Mouse (Mus musculus) stomach, embryonic 15.5 days (tissue): Measurements from ENCODE around the gene Slc35d2. TPM values are rescaled to one million over a fixed set of nuclear protein-coding genes. Genes with fewer than 3 reads are reported as not detected.

Source experiments
- ATAC-seq: fragments of 200-750 bp; cut with Nextera tagmentation; 2 replicates; pipeline ENCODE4 v1.8.0; 2017; ENCODE audit warnings: low read depth, moderate number of reproducible peaks, moderate TSS enrichment; ENCODE audit not compliant: insufficient read depth, low FRiP score
- H3K27ac ChIP-seq: fragments of 300-500 bp; sonication (generic); 2 replicates; pipeline ENCODE4 v1.5.1; 2015; ENCODE audit warnings: mild to moderate bottlenecking, inconsistent platforms
- H3K27me3 ChIP-seq: fragments of 300-500 bp; sonication (generic); replicated peaks from 2 replicates; pipeline ENCODE4 v1.6.1; 2015; ENCODE audit warnings: inconsistent platforms
- H3K36me3 ChIP-seq: fragments of 300-500 bp; sonication (generic); 2 replicates; pipeline ENCODE4 v1.6.1; 2015; ENCODE audit warnings: inconsistent platforms
- H3K4me1 ChIP-seq: fragments of 300-500 bp; sonication (generic); 2 replicates; pipeline ENCODE4 v1.6.1; 2015; ENCODE audit warnings: inconsistent platforms
- H3K4me2 ChIP-seq: fragments of 300-500 bp; sonication (generic); 2 replicates; pipeline ENCODE4 v1.6.1; 2015; ENCODE audit warnings: mild to moderate bottlenecking, inconsistent platforms
- H3K4me3 ChIP-seq: fragments of 300-500 bp; sonication (generic); replicated peaks from 2 replicates; pipeline ENCODE4 v1.5.1; 2015; ENCODE audit warnings: inconsistent platforms
- H3K9ac ChIP-seq: fragments of 300-500 bp; sonication (generic); 2 replicates; pipeline ENCODE4 v1.6.1; 2015; ENCODE audit warnings: inconsistent platforms
- H3K9me3 ChIP-seq: fragments of 300-500 bp; sonication (generic); 2 replicates; pipeline ENCODE4 v1.6.1; 2016; ENCODE audit warnings: inconsistent platforms
- WGBS: fragments of 180-500 bp; shearing (Covaris S2); methylation state at CpG from one replicate; pipeline ENCODE4 v1.1.7; 2015; 5-methylcytosine and 5-hydroxymethylcytosine counted together
- polyA plus RNA-seq: library from polyadenylated mRNA; unstranded; fragments of >200 nt; fragmentation: Nextera tagmentation; extraction: Ambion mirVana; gene quantifications from 2 replicates; pipeline ENCODE4 v1.2.1, GENCODE M21; 2015

The Slc35d2 gene
- polyA plus RNA-seq, 1 experiment from 2014 or later, result 4.6 TPM

DNA sequence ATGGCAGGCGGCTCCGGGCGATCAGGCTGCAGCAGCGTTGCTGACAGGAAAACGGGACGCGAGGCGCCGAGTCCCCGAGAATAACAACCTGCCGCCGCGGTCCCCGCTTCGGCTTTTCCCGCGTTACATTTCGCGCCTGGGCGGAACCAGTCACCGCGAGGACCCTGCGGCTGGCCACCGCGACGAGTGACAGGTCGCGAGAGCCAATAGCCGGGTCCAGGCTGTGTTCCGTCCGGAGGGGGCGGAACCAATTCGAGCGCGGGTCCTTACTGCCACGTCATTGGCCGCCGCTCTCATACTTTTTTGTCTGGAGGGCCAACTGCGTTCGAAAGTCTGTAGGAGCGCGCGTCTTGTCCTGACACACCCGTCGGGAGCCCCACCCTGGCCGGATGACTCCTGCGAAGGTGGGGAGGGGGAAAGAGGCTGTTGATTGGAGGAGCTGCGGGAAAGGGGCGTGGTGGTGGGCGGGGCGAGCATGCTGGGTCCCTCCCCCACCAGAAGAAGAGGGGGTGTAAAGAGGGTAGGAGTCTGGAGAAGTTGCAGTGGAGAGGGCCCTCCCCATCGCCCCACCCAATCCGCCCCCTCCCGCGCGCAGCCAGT lies 24.0 kb upstream of the Slc35d2 start, which contains the start of gene Zfp367:
TSS of gene Zfp367 (minus strand) at position 120 of the 600 bp plus-strand sequence.
- Histone ChIP-seq H3K9me3 (no peaks in the 10 kb centered on the region), H3K4me2 (peak within 1 kb of the TSS; percentile 85), H3K4me3 (peak within 1 kb of the TSS; percentile 96), H3K27me3 (no peaks in the 10 kb centered on the region), H3K9ac (peak within 1 kb of the TSS; percentile 80), H3K36me3 (no peaks in the 10 kb centered on the region), H3K27ac (peak within 1 kb of the TSS; percentile 91), H3K4me1 (peaks cover 9% of the 10 kb centered on the region)
- ATAC-seq, result peak; percentile 96
- under 1% methylated on average over 54 of the region's 56 CpGs for WGBS

DNA sequence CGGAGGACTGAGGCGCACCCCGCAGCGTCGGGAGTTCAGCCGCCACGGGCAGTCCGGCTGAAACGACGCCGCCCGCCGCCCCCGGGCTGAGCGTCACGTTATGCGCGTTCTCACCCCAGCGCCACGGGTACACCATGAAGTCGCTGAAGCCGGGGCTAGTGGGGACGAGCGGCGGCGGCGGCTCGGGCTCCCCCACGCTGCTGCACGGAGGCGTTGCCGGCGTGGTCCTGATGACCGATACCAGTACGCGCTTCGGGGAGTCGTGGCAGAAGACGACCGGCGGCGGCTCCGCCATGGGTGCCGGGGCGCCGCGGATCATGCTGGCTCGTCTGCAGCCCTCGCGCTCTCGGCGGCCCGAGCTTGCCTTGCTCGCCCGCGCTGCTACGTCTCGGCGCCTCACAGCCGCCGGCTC lies 23.5 kb upstream of the Slc35d2 start:
- no peaks in the 10 kb centered on the region for H3K27me3 ChIP-seq
- peak overlapping the region; percentile 96 for H3K4me3 ChIP-seq
- no peaks in the 10 kb centered on the region for H3K36me3 ChIP-seq
- peak overlapping the region; percentile 85 for H3K4me2 ChIP-seq
- no peaks in the 10 kb centered on the region for H3K9me3 ChIP-seq
- no peak for ATAC-seq
- H3K4me1 ChIP-seq, result peaks cover 9% of the 10 kb centered on the region
- H3K9ac ChIP-seq, result peak overlapping the region; percentile 80
- under 1% methylated on average over 52 of the region's 61 CpGs for WGBS
- peak overlapping the region; percentile 91 for H3K27ac ChIP-seq

DNA sequence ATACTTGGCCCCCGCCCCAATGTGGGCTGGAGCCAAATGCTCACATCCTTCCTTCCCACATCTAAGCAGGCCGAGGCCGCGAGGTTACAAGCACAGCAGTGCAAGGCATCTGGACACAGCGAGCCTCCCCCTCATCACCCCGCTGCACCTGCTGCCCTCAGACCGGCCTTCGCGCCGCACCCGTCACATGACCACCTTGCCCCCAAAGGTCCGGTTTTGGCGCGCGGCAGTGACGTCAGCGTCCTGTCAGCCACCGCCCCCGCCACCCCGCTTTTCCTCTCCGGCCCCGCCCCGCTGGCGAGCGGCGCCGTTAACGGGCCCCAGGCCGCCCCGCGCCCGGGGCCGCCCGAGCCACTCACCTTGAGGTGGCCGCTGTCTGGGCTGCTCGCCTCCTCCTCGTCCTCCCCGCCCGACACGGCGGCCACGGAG lies 23.1 kb upstream of the Slc35d2 start:
- Histone ChIP-seq H3K9ac (peak overlapping the region; percentile 80), H3K27me3 (no peaks in the 10 kb centered on the region), H3K4me1 (peaks cover 9% of the 10 kb centered on the region), H3K9me3 (no peaks in the 10 kb centered on the region), H3K36me3 (no peaks in the 10 kb centered on the region), H3K27ac (peak overlapping the region; percentile 91), H3K4me3 (peak overlapping the region; percentile 96), H3K4me2 (peak overlapping the region; percentile 85)
- 0% methylated on average over 38 of the region's 42 CpGs for WGBS
- ATAC-seq, result peak; percentile 11; the same call in 1 of the 2 replicates

DNA sequence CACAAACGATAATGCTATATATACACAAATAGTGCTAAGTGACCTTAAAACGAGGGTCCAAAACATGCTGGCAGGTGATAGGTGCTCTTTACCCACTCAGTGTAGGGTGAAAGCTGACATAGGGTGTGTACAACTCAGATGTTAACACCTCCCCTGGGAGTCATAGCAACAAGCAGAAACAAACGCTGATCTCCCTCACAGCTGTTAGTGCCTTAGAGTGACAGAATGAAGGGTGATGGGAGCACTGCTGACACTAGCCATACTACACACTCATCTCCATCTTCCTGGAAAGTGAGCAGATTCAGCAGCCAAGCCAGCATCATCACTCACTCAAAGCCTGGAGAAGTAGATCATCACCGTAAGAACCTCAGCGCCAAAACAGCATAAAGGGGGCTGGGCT lies 21.0 kb upstream of the Slc35d2 start:
- peaks cover 9% of the 10 kb centered on the region for H3K4me1 ChIP-seq
- H3K27ac ChIP-seq, result no peak overlapping the region
- no peak overlapping the region for H3K9ac ChIP-seq
- no peaks in the 10 kb centered on the region for H3K9me3 ChIP-seq
- H3K4me3 ChIP-seq, result no peak overlapping the region
- H3K4me2 ChIP-seq, result 0 out of 2 replicates have a peak overlapping the region, but pooled peaks have one; percentile 1
- 61% methylated on average over 5 of the region's 5 CpGs for WGBS
- ATAC-seq, result no peak
- no peaks in the 10 kb centered on the region for H3K27me3 ChIP-seq
- H3K36me3 ChIP-seq, result no peaks in the 10 kb centered on the region

DNA sequence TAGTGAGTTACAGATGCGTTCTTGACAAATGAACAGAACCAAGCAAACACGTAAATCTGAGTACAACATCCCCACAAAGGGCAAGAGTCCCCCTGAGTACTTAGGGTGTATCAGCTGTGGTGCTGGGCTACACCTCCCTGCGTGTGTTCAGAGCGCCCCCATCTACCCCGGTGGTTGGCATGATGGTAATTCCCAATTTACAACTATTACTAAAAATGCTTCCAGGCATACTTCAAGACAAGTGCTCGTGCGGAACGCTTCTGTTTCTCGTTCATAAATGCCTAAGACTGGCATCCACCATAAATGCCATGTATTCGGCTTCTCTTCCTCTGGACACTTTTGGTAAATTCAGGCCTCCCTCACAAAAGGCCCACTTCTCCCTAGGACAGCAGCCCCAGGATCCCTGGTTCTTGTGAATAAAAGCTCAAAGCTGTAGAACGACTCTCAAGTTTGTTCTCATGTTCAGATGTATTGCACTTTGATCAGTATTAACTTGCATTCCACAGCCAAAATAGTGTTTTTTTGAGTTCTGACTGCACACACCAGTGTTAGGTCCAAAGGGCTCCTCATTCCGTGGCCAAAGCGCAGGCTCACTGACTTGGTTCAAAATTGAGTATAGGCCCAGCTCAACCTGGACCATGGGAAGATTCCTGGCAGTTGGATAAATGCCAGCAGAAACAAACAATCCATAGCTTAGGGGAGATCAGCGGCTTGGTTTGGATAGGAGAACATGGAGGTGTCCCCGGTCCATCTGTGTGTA lies 628 bp upstream of the Slc35d2 start:
- ATAC-seq, result peak; percentile 72
- Histone ChIP-seq H3K36me3 (0 out of 2 replicates have a peak, but pooled peaks cover 4% of the 10 kb centered on the region), H3K9me3 (no peaks in the 10 kb centered on the region), H3K4me1 (0 out of 2 replicates have a peak, but pooled peaks cover 4% of the 10 kb centered on the region), H3K9ac (no peak overlapping the region), H3K4me2 (peak overlapping the region; percentile 83), H3K27me3 (no peaks in the 10 kb centered on the region), H3K27ac (peak overlapping the region; percentile 67), H3K4me3 (peak overlapping the region; percentile 67)
- WGBS, result 39% methylated on average over 15 of the region's 15 CpGs

DNA sequence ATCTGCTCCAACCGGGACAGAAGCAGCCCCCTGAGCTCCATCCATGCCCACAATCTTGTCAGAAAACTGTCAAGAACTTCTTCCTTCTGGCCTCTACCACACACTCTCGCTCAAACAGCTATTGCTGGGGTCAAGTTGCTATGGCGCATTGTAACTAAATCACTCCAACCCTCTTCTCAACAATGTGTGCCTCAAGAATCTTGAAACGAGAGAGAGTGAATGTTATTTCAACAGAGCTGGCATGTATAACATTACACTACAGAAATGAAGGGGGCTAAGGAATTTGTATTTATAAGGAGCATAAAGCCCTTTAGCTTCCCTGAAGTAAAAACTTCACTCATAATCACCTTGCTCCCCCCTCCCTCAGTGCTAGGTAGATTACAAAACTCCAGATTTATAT lies 2.9 kb downstream of the Slc35d2 start:
- Histone ChIP-seq H3K9ac (no peak overlapping the region), H3K27ac (no peak overlapping the region), H3K4me2 (no peak overlapping the region), H3K4me1 (0 out of 2 replicates have a peak, but pooled peaks cover 4% of the 10 kb centered on the region), H3K9me3 (no peaks in the 10 kb centered on the region), H3K27me3 (no peaks in the 10 kb centered on the region), H3K36me3 (no peaks in the 10 kb centered on the region), H3K4me3 (no peak overlapping the region)
- ATAC-seq, result no peak
- WGBS, result 66% methylated on average over 4 of the region's 4 CpGs

DNA sequence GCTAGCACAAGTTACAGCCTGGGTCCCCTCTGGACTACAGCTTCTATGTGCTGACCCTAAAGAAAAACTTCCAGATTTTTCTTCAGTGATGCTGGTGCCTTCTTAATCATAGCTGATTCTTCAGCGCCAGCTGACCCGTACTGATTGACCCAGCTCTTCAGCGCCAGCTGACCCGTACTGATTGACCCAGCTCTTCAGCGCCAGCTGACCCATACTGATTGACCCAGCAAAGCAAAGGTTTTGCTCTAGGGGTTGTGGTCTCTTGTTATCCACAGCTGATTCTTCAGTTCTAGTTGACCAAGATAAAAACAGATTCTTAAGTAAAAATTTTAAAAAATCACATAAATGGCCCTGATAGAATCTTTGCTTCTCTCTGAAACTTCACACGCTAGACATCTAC lies 4.3 kb downstream of the Slc35d2 start:
- no peak for ATAC-seq
- Histone ChIP-seq H3K4me2 (no peak overlapping the region), H3K27ac (no peak overlapping the region), H3K9me3 (no peaks in the 10 kb centered on the region), H3K36me3 (no peaks in the 10 kb centered on the region), H3K4me3 (no peak overlapping the region), H3K27me3 (no peaks in the 10 kb centered on the region), H3K9ac (no peak overlapping the region), H3K4me1 (0 out of 2 replicates have a peak, but pooled peaks cover 2% of the 10 kb centered on the region)
- WGBS, result 92% methylated on average over 6 of the region's 6 CpGs

DNA sequence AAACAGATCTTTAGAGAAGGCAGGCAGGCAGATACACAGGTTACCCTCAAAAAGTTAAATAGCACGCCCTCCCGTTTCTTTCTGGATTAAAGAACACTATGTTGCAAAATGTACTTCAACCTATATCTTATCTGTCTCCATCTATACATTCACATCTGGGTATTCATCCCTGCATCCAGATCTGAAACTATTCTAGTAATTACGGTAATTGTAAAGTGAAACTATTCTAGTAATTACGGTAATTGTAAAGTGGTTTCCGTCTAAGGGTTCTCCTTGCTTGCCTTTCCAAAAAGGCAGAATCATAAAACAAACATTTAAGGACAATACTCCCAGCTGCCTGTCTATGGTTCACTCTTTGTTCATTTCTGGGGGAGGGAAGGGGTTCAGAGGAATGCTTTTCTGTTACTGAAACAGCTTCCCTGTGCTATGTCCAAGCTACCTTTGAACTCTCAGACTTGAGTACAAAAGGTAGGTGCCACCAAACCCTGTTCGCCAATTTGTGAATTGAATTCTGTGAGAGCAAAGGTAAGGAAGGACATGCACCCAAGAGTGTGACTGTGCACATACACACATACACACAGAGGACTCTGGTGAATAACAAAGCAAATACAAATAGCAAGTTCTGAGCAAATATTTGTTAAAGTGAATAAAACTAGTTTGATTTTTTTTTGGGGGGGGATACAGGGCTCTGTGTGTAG lies 5.5 kb downstream of the Slc35d2 start:
- Histone ChIP-seq H3K9ac (no peak overlapping the region), H3K9me3 (no peaks in the 10 kb centered on the region), H3K4me1 (no peaks in the 10 kb centered on the region), H3K4me3 (no peak overlapping the region), H3K36me3 (no peaks in the 10 kb centered on the region), H3K4me2 (no peak overlapping the region), H3K27ac (no peak overlapping the region), H3K27me3 (no peaks in the 10 kb centered on the region)
- 32% methylated on average over 6 of the region's 6 CpGs for WGBS
- no peak for ATAC-seq

DNA sequence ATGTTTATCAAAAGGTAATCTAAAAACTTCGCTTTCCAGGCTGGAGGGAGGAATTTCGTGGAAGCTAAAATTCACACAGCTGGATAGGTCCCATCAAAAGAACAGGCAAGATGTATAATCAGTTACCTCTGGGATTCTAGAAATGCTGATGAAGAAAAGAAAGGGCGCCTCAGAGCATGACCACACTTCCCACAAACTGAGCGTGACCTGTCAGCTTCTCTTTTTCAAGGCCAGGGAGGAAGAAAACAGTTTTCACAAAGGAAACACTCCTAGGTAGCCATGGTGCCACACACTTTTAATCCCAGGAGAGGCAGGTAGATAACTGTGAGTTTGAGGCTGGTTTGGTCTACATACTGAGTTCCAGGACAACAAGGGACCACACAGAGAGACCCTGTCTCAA lies 8.4 kb downstream of the Slc35d2 start:
- H3K4me3 ChIP-seq, result no peak overlapping the region
- no peaks in the 10 kb centered on the region for H3K36me3 ChIP-seq
- WGBS, result 53% methylated on average over 4 of the region's 4 CpGs
- H3K9ac ChIP-seq, result no peak overlapping the region
- H3K9me3 ChIP-seq, result no peaks in the 10 kb centered on the region
- H3K4me1 ChIP-seq, result no peaks in the 10 kb centered on the region
- ATAC-seq, result no peak
- H3K27me3 ChIP-seq, result no peaks in the 10 kb centered on the region
- no peak overlapping the region for H3K4me2 ChIP-seq
- H3K27ac ChIP-seq, result no peak overlapping the region

DNA sequence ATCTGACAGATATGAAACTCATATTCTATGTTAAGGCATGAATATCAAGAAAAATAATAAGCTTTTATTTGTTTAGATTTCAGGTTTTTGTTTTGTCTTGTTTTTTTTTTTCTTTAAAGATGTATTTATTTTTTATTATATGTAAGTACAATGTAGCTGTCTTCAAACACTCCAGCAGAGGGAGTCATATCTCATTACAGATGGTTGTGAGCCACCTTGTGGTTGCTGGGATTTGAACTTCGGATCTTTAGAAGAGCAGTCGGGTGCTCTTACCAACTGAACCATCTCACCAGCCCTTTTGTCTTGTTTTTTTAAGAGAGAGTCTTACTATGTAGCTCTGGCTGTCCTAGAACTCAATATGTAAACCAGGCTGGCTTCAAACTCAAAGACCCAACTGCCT lies 11.7 kb downstream of the Slc35d2 start:
- 54% methylated on average over 2 of the region's 2 CpGs for WGBS
- no peak overlapping the region for H3K4me2 ChIP-seq
- no peak overlapping the region for H3K27ac ChIP-seq
- H3K27me3 ChIP-seq, result no peaks in the 10 kb centered on the region
- no peak for ATAC-seq
- H3K4me3 ChIP-seq, result no peak overlapping the region
- H3K9me3 ChIP-seq, result no peaks in the 10 kb centered on the region
- no peaks in the 10 kb centered on the region for H3K36me3 ChIP-seq
- H3K4me1 ChIP-seq, result no peaks in the 10 kb centered on the region
- H3K9ac ChIP-seq, result no peak overlapping the region

DNA sequence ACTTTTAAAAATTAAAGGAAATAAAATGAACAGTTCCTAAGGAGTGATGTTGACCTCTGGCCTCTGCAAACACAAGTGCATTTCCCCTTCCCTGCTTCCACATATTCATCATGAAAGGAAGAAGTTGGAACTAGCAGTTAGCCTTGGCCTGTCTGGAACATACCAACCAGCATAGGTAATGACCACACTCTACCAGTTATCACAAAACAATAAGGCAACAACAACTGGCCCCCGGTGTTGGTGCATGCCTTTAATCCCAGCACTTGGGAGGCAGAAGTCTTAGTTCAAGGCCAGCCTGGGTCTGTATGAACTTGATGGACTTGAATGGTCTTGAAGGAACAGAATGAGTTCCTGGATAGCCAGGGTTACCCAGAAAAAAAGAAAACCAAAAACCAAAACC lies 18.7 kb downstream of the Slc35d2 start:
- H3K4me3 ChIP-seq, result no peak overlapping the region
- no peaks in the 10 kb centered on the region for H3K27me3 ChIP-seq
- no peaks in the 10 kb centered on the region for H3K36me3 ChIP-seq
- H3K4me1 ChIP-seq, result no peaks in the 10 kb centered on the region; the same call in 1 of the 2 replicates
- 95% methylated on average over 1 of the region's 1 CpGs for WGBS
- no peak for ATAC-seq
- no peaks in the 10 kb centered on the region for H3K9me3 ChIP-seq
- no peak overlapping the region for H3K4me2 ChIP-seq
- H3K27ac ChIP-seq, result no peak overlapping the region
- H3K9ac ChIP-seq, result no peak overlapping the region
